Mouse (Mus musculus) spleen, embryonic (tissue): ENCODE data around the gene Sptbn1.

Source experiments
- CTCF ChIA-PET: fragments of 350-600 bp; sonication (Branson Sonifier 250); formaldehyde crosslinking; loops from one replicate; lab custom pipeline; 2022; lab: Charles Lee

The Sptbn1 gene

GRCm38 (mm10) chr11:30211663-30212416 lies 56.1 kb downstream of the Sptbn1 start:
- CTCF ChIA-PET = no interaction called here

- CTCF ChIA-PET = no interaction called here
These were observed 56.8 kb downstream of the Sptbn1 start for GRCm38 (mm10) chr11:30211141-30211540.

- CTCF ChIA-PET = no interaction called here
These were observed 57.7 kb downstream of the Sptbn1 start for GRCm38 (mm10) chr11:30210100-30210811.

GRCm38 (mm10) chr11:30209495-30209894 lies 58.5 kb downstream of the Sptbn1 start:
- CTCF ChIA-PET = no interaction called here

GRCm38 (mm10) chr11:30204398-30204797 lies 63.6 kb downstream of the Sptbn1 start:
- CTCF ChIA-PET = no interaction called here

- CTCF ChIA-PET = no interaction called here
These were observed 67.6 kb downstream of the Sptbn1 start for GRCm38 (mm10) chr11:30200391-30200790.

GRCm38 (mm10) chr11:30198091-30198675 lies 69.8 kb downstream of the Sptbn1 start:
- CTCF ChIA-PET = no interaction called here

- CTCF ChIA-PET = no interaction called here
These were observed 70.3 kb downstream of the Sptbn1 start for GRCm38 (mm10) chr11:30197564-30198090.

- CTCF ChIA-PET = no interaction called here
These were observed 71.5 kb downstream of the Sptbn1 start for GRCm38 (mm10) chr11:30196368-30197070.

- CTCF ChIA-PET = no interaction called here
These were observed 72.2 kb downstream of the Sptbn1 start for GRCm38 (mm10) chr11:30195756-30196155.

- CTCF ChIA-PET = interaction anchor here (0.9 kb wide), 1 partner anchor 12 kb away, joined by 4 read pairs; no protein-coding TSS in a partner anchor
These were observed 73.2 kb downstream of the Sptbn1 start for GRCm38 (mm10) chr11:30194800-30195199.

GRCm38 (mm10) chr11:30190959-30191358 lies 77.0 kb downstream of the Sptbn1 start:
- CTCF ChIA-PET = interaction anchor here (0.6 kb wide), 1 partner anchor 35 kb away, joined by 3 read pairs; no protein-coding TSS in a partner anchor

GRCm38 (mm10) chr11:30190119-30190518 lies 77.9 kb downstream of the Sptbn1 start:
- CTCF ChIA-PET = interaction anchor here (0.6 kb wide), 1 partner anchor 34 kb away, joined by 3 read pairs; no protein-coding TSS in a partner anchor

- CTCF ChIA-PET = no interaction called here
These were observed 81.0 kb downstream of the Sptbn1 start for GRCm38 (mm10) chr11:30186902-30187470.

- CTCF ChIA-PET = no interaction called here
These were observed 83.4 kb downstream of the Sptbn1 start for GRCm38 (mm10) chr11:30184527-30184926.

GRCm38 (mm10) chr11:30182716-30183411 lies 85.1 kb downstream of the Sptbn1 start:
- CTCF ChIA-PET = interaction anchor here (0.5 to 1.0 kb wide), 3 partner anchors 11 to 490 kb away, joined by 3 to 7 read pairs (median 4); partner anchors contain the start of gene Rtn4

GRCm38 (mm10) chr11:30178193-30178592 lies 89.8 kb downstream of the Sptbn1 start:
- CTCF ChIA-PET = no interaction called here

- CTCF ChIA-PET = no interaction called here
These were observed 90.7 kb downstream of the Sptbn1 start for GRCm38 (mm10) chr11:30177145-30177840.

GRCm38 (mm10) chr11:30176111-30176510 lies 91.9 kb downstream of the Sptbn1 start:
- CTCF ChIA-PET = interaction anchor here (1.6 kb wide), 1 partner anchor 24 kb away, joined by 3 read pairs; no protein-coding TSS in a partner anchor

GRCm38 (mm10) chr11:30175623-30176022 lies 92.4 kb downstream of the Sptbn1 start:
- CTCF ChIA-PET = interaction anchor here (1.6 kb wide), 1 partner anchor 24 kb away, joined by 3 read pairs; no protein-coding TSS in a partner anchor
